Mouse (Mus musculus) limb, embryonic 12.5 days (tissue): ENCODE results near the gene Neb. TPM values are rescaled to one million over a fixed set of nuclear protein-coding genes. Genes with fewer than 3 reads are reported as not detected.
A peak's percentile ranks its signal among the peaks of the same experiment; 100 is the strongest.

ENCODE experiments used
- ATAC-seq: fragments of 200-750 bp; cut with Nextera tagmentation; 2 replicates; pipeline ENCODE4 v1.8.0; 2017; ENCODE audit warnings: low read depth, moderate TSS enrichment; ENCODE audit not compliant: insufficient number of reproducible peaks, insufficient read depth, low FRiP score, low TSS enrichment
- H3K27ac ChIP-seq: fragments of 300-500 bp; sonication (generic); 2 replicates; pipeline ENCODE4 v1.5.1; 2016; ENCODE audit warnings: mild to moderate bottlenecking, moderate library complexity
- H3K27me3 ChIP-seq: fragments of 300-500 bp; sonication (generic); 2 replicates; pipeline ENCODE4 v1.6.1; 2016; ENCODE audit warnings: mild to moderate bottlenecking, moderate library complexity
- H3K36me3 ChIP-seq: fragments of 300-500 bp; sonication (generic); 2 replicates; pipeline ENCODE4 v1.6.1; 2016; ENCODE audit warnings: mild to moderate bottlenecking, moderate library complexity
- H3K4me1 ChIP-seq: fragments of 300-500 bp; sonication (generic); replicated peaks from 2 replicates; pipeline ENCODE4 v1.6.1; 2016
- H3K4me2 ChIP-seq: fragments of 300-500 bp; sonication (generic); 2 replicates; pipeline ENCODE4 v1.6.1; 2016; ENCODE audit warnings: mild to moderate bottlenecking, moderate library complexity
- H3K4me3 ChIP-seq: fragments of 300-500 bp; sonication (generic); replicated peaks from 2 replicates; pipeline ENCODE4 v1.5.1; 2016; ENCODE audit warnings: mild to moderate bottlenecking
- H3K9ac ChIP-seq: fragments of 300-500 bp; sonication (generic); replicated peaks from 2 replicates; pipeline ENCODE4 v1.6.1; 2016; ENCODE audit warnings: mild to moderate bottlenecking, moderate library complexity
- H3K9me3 ChIP-seq: fragments of 300-500 bp; sonication (generic); 2 replicates; pipeline ENCODE4 v1.6.1; 2016; ENCODE audit warnings: mild to moderate bottlenecking, moderate library complexity
- WGBS: fragments of 180-500 bp; shearing (Covaris S2); methylation state at CpG from one replicate; pipeline ENCODE4 v1.1.7; 2016; 5-methylcytosine and 5-hydroxymethylcytosine counted together
- polyA plus RNA-seq: library from polyadenylated mRNA; unstranded; fragments of >200 nt; fragmentation: Nextera tagmentation; extraction: Ambion mirVana; gene quantifications from 2 replicates; pipeline ENCODE4 v1.2.1, GENCODE M21; 2016

Gene Neb
- polyA plus RNA-seq: 43.4 and 46.7 TPM in 2 replicates

DNA sequence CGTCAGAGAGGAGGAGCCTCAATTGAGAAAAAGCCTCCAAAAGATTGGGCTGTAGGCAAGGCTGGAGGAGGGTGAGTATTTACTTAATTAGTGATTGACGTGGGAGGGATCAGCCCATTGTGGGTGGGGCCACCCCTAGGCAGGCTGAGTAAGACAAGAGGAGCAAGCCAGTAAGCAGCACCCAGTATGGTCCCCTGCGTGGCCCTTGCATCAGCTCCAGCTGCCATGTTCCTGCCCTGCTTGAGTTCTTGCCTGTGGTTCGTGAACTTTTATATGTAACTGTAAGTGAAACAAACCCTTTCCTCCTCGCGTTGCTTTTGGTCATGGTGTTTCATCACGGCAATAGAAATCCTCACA lies at the start of gene Neb:
Gene Neb, minus strand, starts transcription at position 27 of the 357 bp plus-strand sequence.
- Histone ChIP-seq H3K27me3 (no peaks in the 10 kb centered on the region), H3K9ac (no peak within 1 kb of the TSS), H3K9me3 (no peaks in the 10 kb centered on the region), H3K27ac (no peak within 1 kb of the TSS), H3K4me2 (no peak within 1 kb of the TSS), H3K4me1 (no peaks in the 10 kb centered on the region), H3K4me3 (no peak within 1 kb of the TSS), H3K36me3 (no peaks in the 10 kb centered on the region)
- ATAC-seq: no peak
- WGBS: 47% methylated on average over 7 of the region's 7 CpGs

DNA sequence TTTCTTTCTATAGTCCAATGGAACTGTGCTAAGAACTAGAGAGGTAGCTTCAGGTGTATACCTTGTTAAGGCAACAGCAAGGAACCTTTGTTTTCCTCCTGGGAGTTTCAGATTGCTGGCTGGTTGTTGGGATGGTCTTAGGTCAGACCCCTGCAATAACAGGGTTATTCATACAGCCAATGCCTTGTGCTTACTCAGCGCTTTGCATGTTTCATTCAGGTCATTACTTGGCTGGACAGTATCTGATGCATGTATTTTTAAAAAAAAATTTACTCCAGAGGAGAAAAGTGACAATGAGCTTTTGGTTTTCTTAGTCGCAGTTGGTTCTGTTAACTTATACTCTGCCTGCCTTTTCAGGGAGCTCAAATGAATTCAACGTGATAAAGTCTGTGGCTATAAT lies 49.1 kb upstream of the Neb start:
- 87% methylated on average over 3 of the region's 3 CpGs for WGBS
- H3K9me3 ChIP-seq: no peaks in the 10 kb centered on the region
- ATAC-seq: no peak
- H3K27ac ChIP-seq: no peak overlapping the region
- no peaks in the 10 kb centered on the region for H3K36me3 ChIP-seq
- H3K27me3 ChIP-seq: no peaks in the 10 kb centered on the region
- H3K4me1 ChIP-seq: peaks cover 10% of the 10 kb centered on the region; the same call in 1 of the 2 replicates
- H3K4me3 ChIP-seq: no peak overlapping the region
- no peak overlapping the region for H3K4me2 ChIP-seq
- H3K9ac ChIP-seq: no peak overlapping the region

DNA sequence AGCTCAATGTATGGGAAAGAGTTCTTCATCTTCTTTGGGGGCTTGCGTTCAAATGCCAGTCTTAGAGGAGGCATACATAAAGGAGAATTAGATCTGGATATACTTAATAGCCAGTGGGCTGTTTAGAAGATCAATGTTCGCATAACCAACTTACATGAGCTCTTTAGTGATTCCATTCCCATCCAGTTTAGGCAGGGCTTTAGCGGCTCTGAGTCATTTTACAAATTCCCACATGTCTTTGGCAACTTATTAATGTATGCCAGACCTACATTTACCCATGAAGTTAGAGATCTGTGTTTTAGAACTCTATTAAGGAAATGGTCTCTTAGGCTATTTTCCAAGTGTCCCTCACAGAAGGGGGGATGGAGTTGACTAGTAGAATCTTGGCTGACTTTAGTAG lies 47.8 kb upstream of the Neb start:
- H3K9ac ChIP-seq: no peak overlapping the region
- no peaks in the 10 kb centered on the region for H3K36me3 ChIP-seq
- H3K27ac ChIP-seq: no peak overlapping the region
- ATAC-seq: no peak
- WGBS: 78% methylated on average over 3 of the region's 3 CpGs
- peak overlapping the region; percentile 68 for H3K4me2 ChIP-seq
- H3K9me3 ChIP-seq: no peaks in the 10 kb centered on the region
- H3K4me1 ChIP-seq: peaks cover 22% of the 10 kb centered on the region
- no peaks in the 10 kb centered on the region for H3K27me3 ChIP-seq
- peak overlapping the region; percentile 94; the same call in 1 of the 2 replicates for H3K4me3 ChIP-seq

DNA sequence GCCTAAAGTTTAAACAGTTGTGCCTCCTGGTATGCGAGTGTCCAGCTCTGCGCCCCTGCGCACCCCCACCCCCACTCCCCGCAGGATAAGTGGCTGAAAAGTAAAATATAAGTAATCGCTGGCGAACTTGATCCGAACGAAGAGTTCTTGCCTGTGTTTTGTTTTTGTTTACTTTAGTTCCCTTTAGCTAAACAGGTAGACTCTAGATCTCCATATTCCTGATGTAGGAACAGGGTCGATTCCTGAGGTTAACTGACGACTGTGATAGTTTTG lies 47.2 kb upstream of the Neb start:
- peak overlapping the region; percentile 94 for H3K4me3 ChIP-seq
- H3K36me3 ChIP-seq: no peaks in the 10 kb centered on the region
- ATAC-seq: no peak
- H3K9ac ChIP-seq: peak overlapping the region; percentile 96
- WGBS: 28% methylated on average over 10 of the region's 10 CpGs
- H3K27ac ChIP-seq: peak overlapping the region; percentile 93; the same call in 1 of the 2 replicates
- no peaks in the 10 kb centered on the region for H3K9me3 ChIP-seq
- peak overlapping the region; percentile 68 for H3K4me2 ChIP-seq
- H3K4me1 ChIP-seq: peaks cover 23% of the 10 kb centered on the region
- no peaks in the 10 kb centered on the region for H3K27me3 ChIP-seq

DNA sequence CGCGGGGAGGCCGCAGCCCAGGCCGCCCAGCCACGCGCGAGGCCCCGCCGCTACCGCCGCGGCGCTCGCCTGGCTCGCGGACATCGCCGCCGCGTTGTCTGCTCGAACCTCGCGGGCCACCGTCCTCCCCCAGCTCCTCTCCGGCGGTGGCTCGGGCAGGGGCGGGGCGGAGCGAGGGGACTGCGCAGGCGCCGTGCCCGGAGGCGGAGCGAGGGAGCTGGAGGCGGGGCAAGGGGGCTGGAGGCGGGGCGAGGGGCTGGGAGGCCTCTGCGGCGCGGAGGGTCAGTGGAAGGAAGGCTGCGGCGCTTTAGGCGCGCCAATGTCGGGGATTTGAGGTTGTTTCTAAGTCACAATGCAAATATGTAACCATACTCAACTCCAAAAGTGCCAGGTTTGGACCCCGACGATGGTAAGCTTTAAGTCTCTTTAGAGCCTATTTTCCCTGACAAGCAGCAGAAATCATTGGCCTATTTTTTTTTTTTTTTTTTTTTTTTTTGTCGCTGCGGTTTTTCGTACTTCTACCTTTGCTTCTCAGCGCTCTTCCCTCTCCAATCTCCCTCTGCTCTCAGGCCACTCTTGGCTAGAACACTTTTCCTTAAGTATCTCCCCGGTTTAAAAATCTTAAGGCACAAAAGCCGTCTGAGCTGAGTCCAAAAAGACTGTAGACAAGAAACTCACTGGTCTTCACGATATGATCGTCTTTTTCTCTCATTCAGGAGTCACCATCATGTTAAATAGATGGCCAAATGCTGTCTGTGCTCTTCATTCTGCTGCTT lies 46.7 kb upstream of the Neb start, which contains the start of gene Arl5a:
Gene Arl5a, minus strand, starts transcription at position 155 of the 776 bp plus-strand sequence.
- H3K27me3 ChIP-seq: no peaks in the 10 kb centered on the region
- H3K9ac ChIP-seq: peak within 1 kb of the TSS; percentile 96
- ATAC-seq: peak; percentile 89
- peak within 1 kb of the TSS; percentile 93 for H3K27ac ChIP-seq
- peaks cover 23% of the 10 kb centered on the region for H3K4me1 ChIP-seq
- no peaks in the 10 kb centered on the region for H3K9me3 ChIP-seq
- H3K4me3 ChIP-seq: peak within 1 kb of the TSS; percentile 94
- peak within 1 kb of the TSS; percentile 68 for H3K4me2 ChIP-seq
- H3K36me3 ChIP-seq: no peaks in the 10 kb centered on the region
- under 1% methylated on average over 57 of the region's 57 CpGs for whole genome bisulfite sequencing

DNA sequence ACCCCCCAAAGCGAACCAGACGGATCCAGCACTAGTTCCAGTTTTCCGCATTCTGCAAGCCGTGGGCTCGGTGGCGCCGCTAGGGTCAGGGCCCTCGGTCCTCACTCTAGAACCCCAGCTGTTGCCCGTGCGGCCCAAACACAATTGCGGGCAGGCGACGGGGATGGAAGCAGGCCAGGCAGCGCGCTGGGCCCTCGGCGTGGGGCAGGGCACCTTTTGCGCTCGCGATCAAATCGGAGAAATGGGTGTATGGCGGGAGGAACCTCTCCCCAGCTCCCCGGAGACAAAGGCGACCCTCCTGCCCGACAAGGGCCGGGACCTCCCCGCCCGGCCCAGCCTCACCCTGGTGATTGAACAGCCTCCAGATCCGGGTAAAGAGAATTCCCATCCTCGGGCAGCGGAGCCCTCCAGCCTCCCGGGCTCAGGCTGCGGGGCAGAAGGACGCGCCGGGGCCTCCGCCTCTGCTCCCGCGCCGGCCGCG lies 46.0 kb upstream of the Neb start:
- H3K27me3 ChIP-seq: no peaks in the 10 kb centered on the region
- WGBS: under 1% methylated on average over 42 of the region's 42 CpGs
- peak overlapping the region; percentile 96 for H3K9ac ChIP-seq
- peaks cover 23% of the 10 kb centered on the region for H3K4me1 ChIP-seq
- H3K4me2 ChIP-seq: peak overlapping the region; percentile 68
- H3K27ac ChIP-seq: peak overlapping the region; percentile 93
- H3K4me3 ChIP-seq: peak overlapping the region; percentile 94
- no peaks in the 10 kb centered on the region for H3K9me3 ChIP-seq
- H3K36me3 ChIP-seq: no peaks in the 10 kb centered on the region
- ATAC-seq: peak; percentile 83

DNA sequence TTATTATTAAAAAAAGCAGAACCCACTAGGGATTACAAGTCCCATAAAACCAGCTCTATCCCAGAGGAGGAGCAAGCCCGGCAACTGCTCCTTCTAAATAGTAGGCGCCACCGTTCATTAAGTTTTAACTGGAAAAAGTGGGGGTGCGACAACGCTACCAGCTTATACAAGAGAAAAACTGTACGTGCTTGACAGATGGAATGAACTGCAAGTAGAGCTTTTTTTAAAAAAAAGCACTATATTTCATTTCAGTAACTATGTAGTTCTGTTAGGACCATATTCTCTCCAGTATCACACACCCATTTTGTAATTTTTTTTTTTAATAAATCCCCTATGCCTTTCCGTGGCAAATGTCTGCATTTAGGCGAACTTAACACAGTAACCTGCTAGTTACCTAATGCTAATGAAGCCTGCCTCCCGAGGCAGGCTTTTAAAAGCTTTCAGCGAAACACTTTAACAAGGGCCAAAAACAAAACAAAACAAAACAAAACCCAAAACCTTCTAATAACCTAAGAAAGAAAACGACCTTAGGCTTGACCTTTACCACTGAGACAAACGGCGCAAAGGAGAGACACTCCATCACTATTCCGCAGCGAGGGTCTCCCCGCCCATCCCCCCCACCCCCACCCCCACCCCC lies 45.5 kb upstream of the Neb start:
- peaks cover 23% of the 10 kb centered on the region for H3K4me1 ChIP-seq
- H3K9ac ChIP-seq: peak overlapping the region; percentile 96
- H3K36me3 ChIP-seq: no peaks in the 10 kb centered on the region
- H3K9me3 ChIP-seq: no peaks in the 10 kb centered on the region
- 1% methylated on average over 16 of the region's 16 CpGs for WGBS
- peak overlapping the region; percentile 68 for H3K4me2 ChIP-seq
- ATAC-seq: no peak
- no peaks in the 10 kb centered on the region for H3K27me3 ChIP-seq
- peak overlapping the region; percentile 93 for H3K27ac ChIP-seq
- peak overlapping the region; percentile 94 for H3K4me3 ChIP-seq

DNA sequence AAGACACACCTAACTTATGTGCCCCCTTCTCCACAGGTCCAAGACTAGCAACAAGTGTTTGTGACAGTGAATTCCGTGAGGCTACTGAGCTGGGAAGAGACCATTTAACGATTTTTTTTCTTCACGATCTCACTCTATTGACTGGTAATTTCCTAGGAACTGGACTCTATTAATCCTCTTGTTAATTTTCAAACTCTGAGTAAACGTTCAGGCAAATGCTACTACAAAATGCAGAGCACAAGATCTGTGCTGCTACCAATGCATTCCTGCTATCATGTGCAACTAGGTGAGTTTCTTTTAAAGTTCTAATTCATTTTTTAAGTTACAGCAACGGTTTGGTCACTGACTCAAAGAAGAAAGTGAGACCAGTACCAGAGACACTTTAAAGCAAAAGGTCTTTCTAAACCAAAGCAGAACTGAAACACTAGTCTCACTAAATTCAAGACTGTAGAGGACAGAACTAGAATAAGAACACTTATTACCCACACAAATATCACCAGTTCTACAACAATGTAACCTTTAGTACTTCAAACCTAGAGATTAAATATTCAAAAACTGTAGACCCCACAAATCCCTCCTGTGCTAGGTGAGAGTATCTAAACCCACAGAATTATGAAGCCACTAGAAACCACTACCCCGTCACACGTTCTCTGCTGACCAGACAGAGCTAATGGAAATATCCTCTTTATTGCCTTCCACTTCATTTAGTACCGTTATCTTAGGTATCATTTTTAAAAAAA lies 44.8 kb upstream of the Neb start:
- peak overlapping the region; percentile 94 for H3K4me3 ChIP-seq
- no peaks in the 10 kb centered on the region for H3K27me3 ChIP-seq
- peaks cover 23% of the 10 kb centered on the region for H3K4me1 ChIP-seq
- H3K9me3 ChIP-seq: no peaks in the 10 kb centered on the region
- 47% methylated on average over 8 of the region's 8 CpGs for WGBS
- no peak overlapping the region for H3K9ac ChIP-seq
- no peak for ATAC-seq
- peak overlapping the region; percentile 68 for H3K4me2 ChIP-seq
- H3K27ac ChIP-seq: no peak overlapping the region
- no peaks in the 10 kb centered on the region; the same call in 1 of the 2 replicates for H3K36me3 ChIP-seq

DNA sequence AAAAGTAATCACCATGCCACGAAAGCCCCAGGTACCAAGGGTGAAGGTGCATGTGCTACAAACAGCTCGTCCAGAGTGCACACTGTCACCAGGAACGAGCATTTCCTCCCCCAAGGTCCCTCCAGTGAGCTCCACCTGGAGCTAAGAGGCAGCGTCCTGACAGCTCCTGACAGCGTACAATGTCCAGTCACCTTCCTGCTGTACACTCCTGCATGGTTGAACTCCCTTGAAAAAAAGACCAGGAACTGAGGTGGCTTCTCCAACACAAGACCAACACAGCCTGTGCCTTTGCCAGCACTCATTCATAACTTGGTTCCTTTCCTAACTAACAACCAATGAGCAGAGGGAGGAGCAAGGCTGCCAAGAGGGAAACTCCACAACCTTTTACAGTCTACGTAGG lies 42.9 kb upstream of the Neb start:
- 63% methylated on average over 6 of the region's 6 CpGs for WGBS
- ATAC-seq: no peak
- peaks cover 23% of the 10 kb centered on the region for H3K4me1 ChIP-seq
- no peak overlapping the region for H3K27ac ChIP-seq
- no peaks in the 10 kb centered on the region for H3K27me3 ChIP-seq
- no peak overlapping the region for H3K4me2 ChIP-seq
- H3K9ac ChIP-seq: no peak overlapping the region
- H3K9me3 ChIP-seq: 0 out of 2 replicates have a peak, but pooled peaks cover 6% of the 10 kb centered on the region
- H3K4me3 ChIP-seq: no peak overlapping the region
- H3K36me3 ChIP-seq: peaks cover 10% of the 10 kb centered on the region

DNA sequence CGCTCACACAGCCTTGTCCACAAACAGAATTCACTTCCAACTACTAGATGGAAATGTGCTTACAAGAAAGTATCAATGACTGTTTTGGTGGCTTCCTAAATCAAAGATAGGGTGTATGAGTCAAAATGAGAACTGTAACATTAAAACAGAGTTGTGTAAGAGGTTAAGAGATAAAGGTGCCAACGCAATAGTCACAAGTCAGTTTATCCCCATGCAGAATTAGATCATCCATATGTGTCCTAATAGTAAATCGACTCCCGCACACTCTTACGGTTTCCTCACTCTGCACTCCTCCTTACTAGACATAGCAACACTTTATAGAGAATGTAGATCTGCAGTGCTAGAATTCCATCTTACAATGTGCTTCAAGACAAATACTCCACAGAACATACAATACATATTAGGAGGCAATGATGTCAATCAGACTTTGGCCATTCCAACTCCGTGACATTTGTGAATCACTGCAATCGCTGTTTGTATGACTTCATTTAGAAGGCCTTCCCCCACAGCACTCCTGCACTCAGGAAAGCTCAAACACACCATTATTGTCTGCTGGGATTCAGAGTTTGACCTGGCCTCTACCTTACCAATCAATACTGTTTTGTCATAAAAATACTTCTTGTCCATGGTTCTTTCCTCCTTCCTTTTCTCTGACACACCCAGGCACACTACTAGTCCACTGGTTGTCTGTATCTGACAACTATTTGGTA lies 41.9 kb upstream of the Neb start:
- peaks cover 12% of the 10 kb centered on the region; the same call in 1 of the 2 replicates for H3K9me3 ChIP-seq
- no peak overlapping the region for H3K4me3 ChIP-seq
- no peak overlapping the region for H3K4me2 ChIP-seq
- no peak for ATAC-seq
- peaks cover 23% of the 10 kb centered on the region for H3K4me1 ChIP-seq
- no peak overlapping the region for H3K9ac ChIP-seq
- 94% methylated on average over 7 of the region's 7 CpGs for WGBS
- no peaks in the 10 kb centered on the region for H3K27me3 ChIP-seq
- H3K36me3 ChIP-seq: peaks cover 20% of the 10 kb centered on the region
- H3K27ac ChIP-seq: no peak overlapping the region
